Mouse (Mus musculus) heart, embryonic 12.5 days (tissue): ENCODE data around the gene Gm20388. TPM values are rescaled to one million over a fixed set of nuclear protein-coding genes. Genes with fewer than 3 reads are reported as not detected.
A peak's percentile ranks its signal among the peaks of the same experiment; 100 is the strongest.
"Not testable (repeated sequence)": the region's sequence is repeated elsewhere in the genome, so short reads cannot be mapped to it uniquely, and the experiment has no call there.

Experiments
- ATAC-seq: fragments of 200-750 bp; cut with Nextera tagmentation; 2 replicates; pipeline ENCODE4 v1.8.0; 2017; ENCODE audit warnings: moderate TSS enrichment, moderate library complexity; ENCODE audit not compliant: insufficient number of reproducible peaks, low FRiP score
- H3K27ac ChIP-seq: fragments of 300-500 bp; sonication (generic); 2 replicates; pipeline ENCODE4 v1.5.1; 2016; ENCODE audit warnings: mild to moderate bottlenecking, moderate library complexity; ENCODE audit not compliant: poor library complexity, severe bottlenecking
- H3K27me3 ChIP-seq: fragments of 300-500 bp; sonication (generic); replicated peaks from 2 replicates; pipeline ENCODE4 v1.6.1; 2016; ENCODE audit warnings: mild to moderate bottlenecking, moderate library complexity
- H3K36me3 ChIP-seq: fragments of 300-500 bp; sonication (generic); 2 replicates; pipeline ENCODE4 v1.6.1; 2016; ENCODE audit warnings: mild to moderate bottlenecking, moderate library complexity
- H3K4me1 ChIP-seq: fragments of 300-500 bp; sonication (generic); replicated peaks from 2 replicates; pipeline ENCODE4 v1.6.1; 2016; ENCODE audit warnings: mild to moderate bottlenecking
- H3K4me2 ChIP-seq: fragments of 300-500 bp; sonication (generic); 2 replicates; pipeline ENCODE4 v1.6.1; 2016; ENCODE audit warnings: mild to moderate bottlenecking, moderate library complexity
- H3K4me3 ChIP-seq: fragments of 300-500 bp; sonication (generic); 2 replicates; pipeline ENCODE4 v1.5.1; 2016; ENCODE audit warnings: mild to moderate bottlenecking
- H3K9ac ChIP-seq: fragments of 300-500 bp; sonication (generic); 2 replicates; pipeline ENCODE4 v1.6.1; 2016; ENCODE audit warnings: mild to moderate bottlenecking, moderate library complexity
- H3K9me3 ChIP-seq: fragments of 300-500 bp; sonication (generic); replicated peaks from 2 replicates; pipeline ENCODE4 v1.6.1; 2016; ENCODE audit warnings: mild to moderate bottlenecking, moderate library complexity
- WGBS: fragments of 180-500 bp; shearing (Covaris S2); methylation state at CpG from one replicate; pipeline ENCODE4 v1.1.7; 2016; 5-methylcytosine and 5-hydroxymethylcytosine counted together
- polyA plus RNA-seq: library from polyadenylated mRNA; unstranded; fragments of >200 nt; fragmentation: Nextera tagmentation; extraction: Ambion mirVana; gene quantifications from 2 replicates; pipeline ENCODE4 v1.2.1, GENCODE M21; 2016

Gm20388 gene
- polyA plus RNA-seq, 1 experiment from 2014 or later: not detected

DNA sequence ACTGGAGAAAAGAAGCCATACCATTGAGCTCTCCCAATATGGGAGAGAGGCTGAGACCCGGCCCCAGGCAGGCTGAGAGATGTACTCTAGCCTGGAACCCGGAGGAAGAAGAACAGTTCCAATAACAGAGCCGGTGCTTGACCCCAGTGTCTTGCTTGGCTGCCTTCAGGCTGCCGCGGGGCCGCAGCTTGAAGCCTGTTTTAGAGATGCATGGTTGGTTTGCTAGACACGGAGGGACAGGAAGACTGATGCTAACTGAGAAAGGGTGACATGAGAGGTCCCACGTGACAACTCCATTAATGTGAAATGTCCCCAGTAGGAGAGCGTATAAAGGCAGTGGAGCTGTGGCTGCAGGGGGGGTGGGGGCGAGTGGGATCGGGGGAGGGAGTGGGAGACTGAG, 438.3 kb downstream of the Gm20388 start:
- peaks cover 42% of the 10 kb centered on the region for H3K4me1 ChIP-seq
- H3K4me3 ChIP-seq: no peak overlapping the region
- H3K36me3 ChIP-seq: no peaks in the 10 kb centered on the region
- H3K9ac ChIP-seq: no peak overlapping the region
- WGBS: 60% methylated on average over 11 of the region's 11 CpGs
- H3K27ac ChIP-seq: no peak overlapping the region
- H3K27me3 ChIP-seq: no peaks in the 10 kb centered on the region; the same call in 1 of the 2 replicates
- H3K4me2 ChIP-seq: no peak overlapping the region
- ATAC-seq: no peak
- H3K9me3 ChIP-seq: no peaks in the 10 kb centered on the region

DNA sequence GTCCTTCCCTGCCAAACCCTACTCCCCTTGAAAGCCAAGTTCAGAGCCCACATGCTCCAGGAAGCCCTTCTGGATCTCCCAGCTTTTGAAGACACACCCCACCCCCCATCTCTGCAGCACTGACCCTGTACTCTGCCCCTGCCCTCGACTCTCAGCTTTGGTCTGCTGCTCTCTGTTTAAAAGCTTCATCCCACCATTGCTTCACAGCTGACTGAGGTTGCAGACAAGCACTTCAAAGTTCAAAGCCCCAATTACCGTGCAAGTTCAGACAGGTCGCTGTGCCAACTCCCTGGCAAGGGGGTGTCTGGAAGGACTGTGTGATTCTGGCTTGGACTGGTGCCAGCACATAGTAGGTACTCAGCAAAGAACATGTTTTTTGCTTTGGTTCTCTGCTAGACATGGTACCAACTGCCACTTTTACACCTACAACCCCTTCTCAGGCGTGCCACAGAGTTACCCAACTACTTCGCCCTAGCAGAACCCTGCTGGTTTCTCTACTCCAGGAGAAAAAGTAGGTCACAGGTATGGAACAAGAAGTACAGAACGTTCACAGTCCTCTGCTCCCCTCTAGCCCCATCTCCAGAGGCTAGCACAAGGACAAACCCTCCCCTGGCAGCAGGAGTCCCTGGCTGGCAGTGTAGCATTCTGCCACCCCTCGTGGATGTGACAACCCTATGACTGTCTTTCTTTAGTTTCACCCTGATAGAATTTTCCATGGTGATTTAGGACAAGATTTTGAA, 440.9 kb downstream of the Gm20388 start:
- WGBS: 61% methylated on average over 7 of the region's 7 CpGs
- H3K4me1 ChIP-seq: peaks cover 18% of the 10 kb centered on the region

DNA sequence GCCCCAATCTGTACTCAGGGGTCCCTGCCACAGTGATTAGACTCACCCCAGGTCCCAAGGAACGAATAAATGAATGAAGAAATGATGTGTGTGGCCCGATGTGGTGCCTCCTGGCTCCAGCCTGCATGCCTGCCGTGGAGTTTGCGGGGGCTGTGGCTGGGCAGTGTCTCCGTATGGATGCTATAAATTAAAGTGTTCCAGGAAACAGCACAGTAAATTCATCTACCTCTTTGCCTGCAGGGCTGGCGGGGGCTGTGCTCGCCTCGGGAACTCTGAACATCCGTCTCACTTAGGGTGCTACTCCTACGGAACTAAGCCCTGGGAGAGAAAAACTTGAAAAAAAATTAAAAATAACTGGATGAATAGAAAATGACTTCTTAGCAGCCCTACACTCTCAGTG, 441.5 kb downstream of the Gm20388 start:
- no peaks in the 10 kb centered on the region for H3K27me3 ChIP-seq
- no peaks in the 10 kb centered on the region for H3K9me3 ChIP-seq
- H3K27ac ChIP-seq: no peak overlapping the region
- H3K4me3 ChIP-seq: no peak overlapping the region
- no peak for ATAC-seq
- 75% methylated on average over 10 of the region's 10 CpGs for WGBS
- no peak overlapping the region for H3K4me2 ChIP-seq
- no peak overlapping the region for H3K9ac ChIP-seq
- H3K4me1 ChIP-seq: peaks cover 12% of the 10 kb centered on the region
- H3K36me3 ChIP-seq: no peaks in the 10 kb centered on the region

More for the DNA sequence above, 440.9 kb downstream of the Gm20388 start:
- no peak overlapping the region for H3K27ac ChIP-seq
- H3K27me3 ChIP-seq: no peaks in the 10 kb centered on the region; the same call in 1 of the 2 replicates
- no peaks in the 10 kb centered on the region for H3K9me3 ChIP-seq
- no peak for ATAC-seq
- H3K9ac ChIP-seq: no peak overlapping the region
- H3K4me2 ChIP-seq: no peak overlapping the region
- H3K4me3 ChIP-seq: no peak overlapping the region
- no peaks in the 10 kb centered on the region for H3K36me3 ChIP-seq

DNA sequence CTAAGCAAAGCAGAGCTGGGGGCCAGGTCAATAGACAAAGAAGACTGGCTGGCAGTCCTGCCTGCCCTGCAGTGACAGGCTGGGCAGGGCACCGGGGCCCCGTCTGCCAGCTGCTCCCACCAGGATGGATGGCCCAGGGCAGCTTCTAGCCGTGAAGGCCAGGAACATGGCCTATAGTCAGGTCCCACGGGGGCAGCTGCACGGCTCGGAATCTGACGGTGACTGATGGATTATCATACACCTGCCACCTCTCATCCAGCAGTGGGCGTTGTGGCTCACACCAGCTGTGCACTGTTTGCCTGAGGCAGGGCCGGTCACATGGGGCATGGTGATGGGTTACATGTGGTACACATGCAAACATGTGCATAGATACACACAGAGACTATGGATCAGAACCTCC, 445.4 kb downstream of the Gm20388 start:
- no peak overlapping the region for H3K4me3 ChIP-seq
- H3K4me2 ChIP-seq: no peak overlapping the region
- no peak overlapping the region for H3K9ac ChIP-seq
- peaks cover 19% of the 10 kb centered on the region for H3K4me1 ChIP-seq
- H3K27me3 ChIP-seq: no peaks in the 10 kb centered on the region
- H3K36me3 ChIP-seq: no peaks in the 10 kb centered on the region
- WGBS: 73% methylated on average over 9 of the region's 9 CpGs
- ATAC-seq: no peak
- H3K9me3 ChIP-seq: no peaks in the 10 kb centered on the region
- H3K27ac ChIP-seq: no peak overlapping the region

DNA sequence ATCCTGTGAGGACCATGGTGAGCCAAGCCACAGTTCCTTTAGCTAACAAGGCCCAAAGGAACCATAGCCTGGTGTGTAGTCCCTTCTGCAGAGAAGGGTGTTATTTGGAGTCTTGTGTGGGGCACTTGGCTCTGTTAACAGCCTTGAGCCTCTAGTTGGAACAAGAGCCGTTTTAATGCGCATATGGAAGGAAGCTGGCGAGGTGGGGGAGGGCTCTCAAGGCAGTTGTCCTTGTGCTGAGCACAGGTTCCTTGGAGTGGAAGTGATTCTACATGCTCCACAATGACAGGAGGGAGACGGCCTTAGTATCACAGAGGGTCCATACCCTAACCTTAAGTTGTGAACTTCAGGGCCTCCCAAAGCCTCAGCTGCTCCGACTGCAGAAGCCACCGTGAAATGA, 446.9 kb downstream of the Gm20388 start:
- Histone ChIP-seq H3K27ac (no peak overlapping the region), H3K9ac (no peak overlapping the region), H3K36me3 (no peaks in the 10 kb centered on the region), H3K27me3 (no peaks in the 10 kb centered on the region), H3K4me3 (no peak overlapping the region), H3K4me2 (no peak overlapping the region), H3K9me3 (no peaks in the 10 kb centered on the region), H3K4me1 (peaks cover 22% of the 10 kb centered on the region)
- 79% methylated on average over 6 of the region's 6 CpGs for WGBS
- ATAC-seq: no peak

DNA sequence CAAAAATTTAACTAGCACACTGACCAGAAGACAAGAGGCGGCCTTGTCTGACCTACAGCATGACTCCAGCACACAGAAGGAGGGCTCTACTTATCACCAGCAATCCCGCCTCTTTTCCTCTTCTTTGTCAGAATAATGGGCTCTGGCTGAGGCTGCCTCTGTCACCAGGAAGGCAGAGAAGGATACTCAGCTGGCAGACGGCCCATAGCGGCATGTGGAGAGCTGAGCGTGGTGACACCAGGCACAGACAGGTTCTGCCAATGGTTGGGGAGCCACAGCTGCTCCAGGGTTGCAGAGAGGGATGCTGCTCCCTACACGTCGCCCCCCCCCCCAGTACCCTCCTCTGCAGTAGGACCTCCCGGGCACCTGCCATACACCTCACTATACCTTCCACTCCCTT, 450.7 kb downstream of the Gm20388 start:
- Histone ChIP-seq H3K9ac (no peak overlapping the region), H3K27ac (no peak overlapping the region), H3K4me1 (peaks cover 46% of the 10 kb centered on the region)

DNA sequence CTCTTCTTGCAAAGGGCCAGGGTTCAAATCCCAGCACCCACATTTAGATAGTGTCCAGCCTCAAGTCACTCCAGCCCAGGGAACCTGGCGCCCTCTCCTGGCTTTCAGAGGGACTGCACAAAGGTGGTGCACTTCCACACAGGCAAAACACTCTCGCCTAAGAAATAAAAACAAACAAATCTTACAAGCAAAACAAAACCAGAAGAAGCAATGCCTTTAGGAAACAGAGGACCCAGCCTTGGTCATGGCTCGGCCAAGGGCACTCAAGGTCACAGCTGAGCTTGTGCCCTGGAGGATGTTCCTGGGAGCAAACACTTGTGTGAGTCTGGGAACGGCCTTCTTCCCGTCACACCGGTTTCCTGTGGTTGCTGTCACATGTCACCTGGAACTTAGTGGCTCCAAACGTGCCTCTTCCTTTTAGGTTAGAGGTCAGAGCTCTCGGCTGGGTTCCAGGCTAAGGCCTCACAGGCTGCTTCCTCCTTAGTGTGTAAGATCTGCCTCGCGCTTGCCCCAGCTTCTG, 453.0 kb downstream of the Gm20388 start:
- no peak overlapping the region for H3K9ac ChIP-seq
- peak overlapping the region; percentile 80 for H3K27ac ChIP-seq
- peak; percentile 59 for ATAC-seq
- H3K36me3 ChIP-seq: no peaks in the 10 kb centered on the region
- no peaks in the 10 kb centered on the region for H3K9me3 ChIP-seq
- peaks cover 65% of the 10 kb centered on the region for H3K4me1 ChIP-seq
- no peak overlapping the region for H3K4me3 ChIP-seq
- no peaks in the 10 kb centered on the region for H3K27me3 ChIP-seq
- WGBS: 39% methylated on average over 10 of the region's 10 CpGs
- no peak overlapping the region for H3K4me2 ChIP-seq

More for the DNA sequence above, 450.7 kb downstream of the Gm20388 start:
- no peak overlapping the region for H3K4me3 ChIP-seq
- ATAC-seq: no peak
- H3K27me3 ChIP-seq: no peaks in the 10 kb centered on the region
- no peaks in the 10 kb centered on the region for H3K9me3 ChIP-seq
- no peaks in the 10 kb centered on the region for H3K36me3 ChIP-seq
- no peak overlapping the region for H3K4me2 ChIP-seq
- 56% methylated on average over 8 of the region's 8 CpGs for WGBS

DNA sequence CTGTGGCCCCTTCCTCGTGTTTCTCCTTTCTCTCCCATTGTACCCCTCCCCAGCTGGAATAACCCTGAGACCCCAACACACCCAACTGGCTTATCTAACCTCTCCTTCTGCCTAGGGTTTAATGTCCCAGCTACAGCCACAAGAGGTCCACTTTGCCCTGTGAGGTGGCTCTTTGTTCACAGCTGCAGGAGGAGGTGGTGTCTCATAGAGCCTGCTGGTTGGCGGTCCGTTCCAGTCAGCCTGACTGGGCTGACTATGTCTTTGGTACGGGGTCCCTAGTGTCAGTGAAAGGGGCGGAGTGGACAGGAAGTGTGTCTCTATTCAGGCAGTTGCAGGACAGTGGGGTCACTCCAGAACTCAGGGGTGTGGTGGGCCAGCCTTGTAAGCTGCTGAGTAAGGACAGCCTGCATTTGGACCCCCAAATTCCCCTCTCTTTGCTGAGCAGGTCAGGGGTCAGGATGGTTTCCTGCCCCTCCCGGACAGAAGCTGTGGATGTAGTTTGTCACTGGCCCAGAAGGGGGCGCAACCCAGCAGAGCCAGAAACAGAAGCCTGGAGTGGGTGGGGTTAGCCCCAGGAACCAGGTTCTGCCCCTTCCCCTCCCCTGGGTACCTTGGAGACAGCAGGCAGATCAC, 453.6 kb downstream of the Gm20388 start:
- H3K4me2 ChIP-seq: no peak overlapping the region
- H3K4me3 ChIP-seq: no peak overlapping the region
- H3K36me3 ChIP-seq: no peaks in the 10 kb centered on the region
- peak overlapping the region; percentile 80 for H3K27ac ChIP-seq
- 34% methylated on average over 7 of the region's 7 CpGs for WGBS
- H3K27me3 ChIP-seq: no peaks in the 10 kb centered on the region
- no peak overlapping the region for H3K9ac ChIP-seq
- peak; percentile 46 for ATAC-seq
- H3K4me1 ChIP-seq: peaks cover 71% of the 10 kb centered on the region
- no peaks in the 10 kb centered on the region for H3K9me3 ChIP-seq

DNA sequence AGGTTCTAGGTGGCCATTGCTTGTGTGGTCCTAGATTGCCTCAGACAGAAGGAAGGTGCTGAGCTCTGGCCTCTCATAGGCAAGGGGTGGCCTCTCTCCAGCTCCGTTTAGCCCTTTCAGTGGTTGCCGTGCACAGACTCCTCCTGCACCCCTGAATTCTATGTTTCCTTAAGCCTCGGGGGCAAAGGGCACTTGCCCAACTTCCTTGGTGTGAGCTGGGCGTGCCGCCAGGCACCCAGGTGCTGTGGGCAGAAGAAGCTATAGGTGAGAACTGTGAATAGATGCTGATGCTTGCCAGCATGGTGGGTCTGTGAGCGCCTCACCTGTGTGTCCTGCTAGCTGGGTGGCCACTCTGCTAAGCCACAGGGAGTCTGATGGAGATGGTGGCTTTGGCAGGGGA, 456.2 kb downstream of the Gm20388 start:
- no peak overlapping the region for H3K27ac ChIP-seq
- H3K27me3 ChIP-seq: no peaks in the 10 kb centered on the region
- no peaks in the 10 kb centered on the region for H3K36me3 ChIP-seq
- 89% methylated on average over 6 of the region's 6 CpGs for WGBS
- H3K9me3 ChIP-seq: no peaks in the 10 kb centered on the region
- ATAC-seq: no peak
- no peak overlapping the region for H3K9ac ChIP-seq
- no peak overlapping the region for H3K4me3 ChIP-seq
- H3K4me2 ChIP-seq: no peak overlapping the region
- peaks cover 78% of the 10 kb centered on the region for H3K4me1 ChIP-seq

DNA sequence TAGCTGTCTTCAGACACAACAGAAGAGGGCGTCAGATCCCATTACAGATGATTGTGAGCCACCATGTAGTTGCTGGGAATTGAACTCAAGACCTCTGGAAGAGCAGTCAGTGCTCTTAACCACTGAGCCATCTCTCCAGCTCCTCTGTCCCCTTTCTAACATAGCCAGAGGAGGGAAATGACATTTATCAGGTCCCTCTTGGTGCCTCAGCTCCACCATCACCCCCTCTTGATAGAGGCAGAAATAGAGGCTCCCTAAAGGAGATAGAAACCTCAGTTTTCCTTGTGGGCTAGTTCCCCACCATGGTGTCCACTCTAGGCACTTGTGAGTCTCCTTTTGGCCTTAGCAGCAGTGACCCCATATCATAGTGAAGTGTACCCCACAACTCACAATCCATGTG, 457.6 kb downstream of the Gm20388 start:
- H3K4me1 ChIP-seq: peaks cover 92% of the 10 kb centered on the region
- not testable (repeated sequence) for H3K27me3 ChIP-seq, H3K9me3 ChIP-seq, ATAC-seq, H3K9ac ChIP-seq, H3K36me3 ChIP-seq, H3K4me3 ChIP-seq, H3K4me2 ChIP-seq
- H3K27ac ChIP-seq: peak overlapping the region; percentile 80
- WGBS: 78% methylated on average over 1 of the region's 1 CpGs

DNA sequence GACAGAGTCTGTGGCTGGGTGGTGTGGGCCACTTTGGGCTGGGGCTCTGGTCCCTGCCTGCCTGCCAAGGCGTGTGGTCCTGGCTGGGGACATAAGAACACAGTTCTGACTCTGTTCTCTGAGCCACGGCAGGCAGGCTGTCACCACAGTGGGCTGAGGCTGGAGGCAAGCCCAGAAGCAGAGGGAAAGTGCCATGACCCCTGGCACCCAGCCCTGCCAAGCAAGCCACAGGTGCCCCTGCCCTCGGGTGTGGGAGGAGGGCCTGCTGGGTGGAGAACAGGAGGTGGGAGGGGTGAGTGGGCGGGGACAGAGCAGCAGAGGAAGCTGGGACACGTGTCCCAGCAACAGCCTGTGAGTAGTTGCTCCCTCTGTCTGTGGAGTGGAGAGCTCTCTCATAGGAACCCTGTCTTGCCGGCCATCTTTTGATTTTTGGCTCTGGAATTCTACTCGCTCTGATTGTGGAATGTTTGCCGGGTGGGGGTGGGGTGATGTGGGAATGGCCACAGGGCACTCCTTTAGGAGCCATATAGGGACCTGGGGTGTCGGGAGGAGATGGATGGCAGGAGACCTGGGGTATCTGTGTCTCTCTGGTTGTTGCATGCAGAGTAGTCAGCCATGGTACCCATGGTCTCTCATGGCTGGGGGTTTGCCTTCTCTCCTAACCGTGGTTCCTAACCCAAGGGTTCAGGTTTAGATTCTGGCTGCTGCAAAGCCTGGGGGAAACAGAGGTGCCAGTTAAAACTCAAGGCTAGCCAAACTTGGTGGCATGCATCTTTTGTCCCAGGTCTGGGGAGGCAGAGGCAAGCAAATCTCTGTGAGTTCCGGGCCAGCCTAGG, 458.4 kb downstream of the Gm20388 start:
- H3K9ac ChIP-seq: peak overlapping the region; percentile 42; the same call in 1 of the 2 replicates
- peak overlapping the region; percentile 7; the same call in 1 of the 2 replicates for H3K4me3 ChIP-seq
- peak overlapping the region; percentile 80 for H3K27ac ChIP-seq
- peaks cover 95% of the 10 kb centered on the region for H3K4me1 ChIP-seq
- H3K9me3 ChIP-seq: no peaks in the 10 kb centered on the region
- WGBS: 23% methylated on average over 11 of the region's 11 CpGs
- no peaks in the 10 kb centered on the region for H3K27me3 ChIP-seq
- peak overlapping the region; percentile 41 for H3K4me2 ChIP-seq
- no peaks in the 10 kb centered on the region for H3K36me3 ChIP-seq
- peak; percentile 74 for ATAC-seq
